Mouse (Mus musculus) T-cell, adult 2 months (primary cell): Measurements from ENCODE around the gene Col13a1.

Experiments used
- DNase-seq: peaks from one replicate; pipeline ENCODE4 v3.0.0; 2022; ENCODE audit warnings: low spot score

Gene Col13a1

DNA sequence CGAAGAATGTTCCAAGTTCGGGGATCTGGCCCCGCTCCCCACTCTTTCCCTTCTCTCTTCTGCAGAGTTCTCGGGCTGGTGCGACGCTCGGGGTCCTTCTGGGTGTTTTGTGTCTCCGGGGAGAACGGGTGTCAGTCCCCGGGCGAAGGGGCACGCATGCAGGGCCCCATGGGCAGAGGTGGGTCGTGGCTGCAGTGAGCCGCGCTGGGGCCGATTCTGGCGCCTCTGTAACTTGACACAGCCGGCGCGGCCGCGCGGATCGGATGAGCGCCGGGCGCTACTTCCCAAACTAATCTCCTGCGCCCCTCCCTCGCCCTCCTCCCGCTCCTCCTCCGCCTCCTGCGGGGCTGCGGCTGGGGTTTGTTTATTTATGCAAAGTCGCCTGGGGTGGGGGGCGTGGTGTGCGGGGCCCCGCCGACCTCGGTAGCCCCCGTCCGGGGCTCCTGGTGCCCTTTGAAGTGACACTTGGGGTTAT lies at the start of gene Col13a1:
Gene Col13a1, minus strand, starts transcription at position 243 of the 475 bp plus-strand sequence.
- DNase-seq = no peak

GRCm38 (mm10) chr10:62027699-62028098 lies 48.8 kb upstream of the Col13a1 start:
- no peak for DNase-seq

DNA sequence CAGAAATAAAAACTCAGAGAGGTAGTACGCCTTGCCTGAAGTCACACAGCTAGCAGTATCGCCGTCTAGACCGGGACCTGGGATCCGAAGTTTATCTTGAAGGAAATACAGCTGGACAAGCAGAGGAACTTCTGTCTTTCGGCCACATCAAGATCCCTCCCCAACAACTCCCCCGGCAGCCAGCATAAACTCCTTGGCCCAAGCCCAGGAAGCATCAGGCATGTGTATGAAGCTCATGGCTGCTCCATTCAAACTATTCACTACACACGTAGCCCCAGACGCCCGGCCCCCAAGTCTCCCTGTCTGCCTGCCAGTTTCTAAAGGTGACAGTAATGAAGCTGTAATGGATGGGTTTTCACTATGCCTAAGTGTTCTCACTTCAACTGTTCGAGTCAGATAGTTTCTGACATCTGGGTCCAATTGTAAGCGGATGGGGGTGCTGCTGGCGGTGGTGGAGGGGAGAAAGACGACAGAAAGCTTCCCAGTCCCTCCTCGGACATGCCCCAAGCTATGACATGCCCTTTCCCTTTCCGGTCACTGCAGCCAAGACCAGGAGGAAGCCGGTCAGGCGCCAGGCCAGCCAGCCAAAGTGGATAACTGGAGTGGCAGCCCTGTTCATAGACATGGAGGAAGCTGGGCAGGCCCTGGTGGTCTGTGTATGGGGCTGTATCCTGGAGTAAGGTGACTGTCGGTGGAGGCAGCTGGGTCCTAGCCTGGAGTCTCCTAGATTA lies 45.1 kb upstream of the Col13a1 start:
- DNase-seq = no peak

GRCm38 (mm10) chr10:62020068-62020620 lies 41.2 kb upstream of the Col13a1 start:
- no peak for DNase-seq

- no peak for DNase-seq
Measured at GRCm38 (mm10) chr10:62019386-62020067, 40.6 kb upstream of the Col13a1 start.

- DNase-seq = no peak
Measured at GRCm38 (mm10) chr10:62016947-62017346, 38.0 kb upstream of the Col13a1 start.

DNA sequence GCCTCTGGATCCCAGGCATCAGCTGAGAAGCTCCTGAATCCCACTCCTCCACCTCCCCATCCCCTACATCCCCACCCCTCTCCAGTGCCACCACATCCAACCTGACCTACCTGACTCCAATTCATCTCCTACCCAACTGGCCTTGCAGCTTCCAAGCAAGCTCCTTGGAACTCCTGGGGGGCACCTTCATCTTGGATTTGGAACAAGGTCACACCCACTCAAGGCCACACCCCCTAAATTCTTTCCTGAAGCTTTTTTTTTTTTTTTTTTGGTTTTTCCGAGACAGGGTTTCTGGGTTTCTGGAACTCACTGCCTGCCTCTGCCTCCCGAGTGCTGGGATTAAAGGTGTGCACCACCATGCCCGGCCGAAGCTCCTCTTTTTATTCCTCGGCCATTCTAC lies 34.3 kb upstream of the Col13a1 start:
- no peak for DNase-seq

DNA sequence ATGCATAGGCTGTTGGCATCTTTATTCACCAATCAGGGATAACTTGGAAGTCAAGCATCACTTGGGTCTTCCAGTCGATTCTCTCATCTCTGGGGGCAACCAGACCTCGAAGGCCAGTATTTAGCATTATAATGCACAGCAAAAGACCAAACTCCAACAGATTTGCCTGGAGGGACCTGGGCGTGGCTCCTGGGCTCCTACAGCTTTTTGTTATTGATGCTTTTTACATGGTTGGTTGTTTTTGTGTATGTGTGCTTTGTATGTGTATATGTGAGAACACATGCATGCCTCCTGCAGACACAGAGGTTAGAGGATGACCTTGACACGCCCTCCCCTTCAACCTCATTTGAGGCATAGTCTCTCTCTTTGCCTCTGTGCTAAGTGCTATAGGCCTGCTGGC lies 33.5 kb upstream of the Col13a1 start:
- DNase-seq = no peak

GRCm38 (mm10) chr10:62009981-62010500 lies 31.1 kb upstream of the Col13a1 start:
- no peak for DNase-seq

GRCm38 (mm10) chr10:62007958-62008357 lies 29.1 kb upstream of the Col13a1 start:
- DNase-seq = no peak

GRCm38 (mm10) chr10:62006371-62006770 lies 27.5 kb upstream of the Col13a1 start:
- DNase-seq = no peak

DNA sequence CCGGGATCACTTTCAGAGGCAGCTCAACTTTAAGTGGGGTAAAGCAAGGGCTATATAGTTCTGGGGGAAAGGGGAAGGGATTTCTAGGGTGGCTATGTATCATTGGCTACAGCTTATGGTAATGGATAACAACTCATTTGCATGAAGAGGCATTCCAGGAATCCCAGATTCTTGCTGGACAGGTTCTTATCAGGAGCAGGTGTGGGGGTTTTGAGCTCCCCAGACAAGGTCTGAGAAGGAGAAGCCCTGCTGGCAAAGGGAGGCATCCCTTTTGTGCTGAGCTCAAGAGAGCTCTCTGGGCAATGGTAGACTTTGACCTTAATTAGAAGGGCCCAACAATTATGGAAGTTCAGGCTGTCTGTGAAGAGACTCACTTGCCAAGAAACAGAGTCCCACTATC lies 21.3 kb upstream of the Col13a1 start:
- no peak for DNase-seq

DNA sequence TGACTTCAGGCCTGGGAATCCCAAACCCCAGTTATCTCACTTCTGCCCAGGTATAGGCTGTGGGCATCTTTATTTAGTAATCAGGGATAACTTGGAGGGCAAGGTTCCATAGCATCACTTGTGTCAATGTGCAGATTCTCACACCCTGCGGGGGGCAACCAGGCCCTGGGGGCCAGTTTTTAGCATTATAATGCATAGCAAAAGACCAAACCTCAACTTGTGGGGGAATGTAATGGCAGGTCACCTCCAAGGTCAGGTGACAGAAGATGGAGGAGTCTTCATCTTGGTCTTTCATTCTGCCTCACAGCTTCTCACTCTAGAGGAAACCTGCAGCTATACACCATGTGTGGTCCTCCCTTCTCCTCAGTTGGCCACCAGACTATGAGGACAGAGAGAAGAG lies 20.9 kb upstream of the Col13a1 start:
- no peak for DNase-seq

GRCm38 (mm10) chr10:61991481-61992424 lies 12.8 kb upstream of the Col13a1 start:
- DNase-seq = no peak

- peak; percentile 57 for DNase-seq
Measured at GRCm38 (mm10) chr10:61980424-61980823, 1.5 kb upstream of the Col13a1 start.

DNA sequence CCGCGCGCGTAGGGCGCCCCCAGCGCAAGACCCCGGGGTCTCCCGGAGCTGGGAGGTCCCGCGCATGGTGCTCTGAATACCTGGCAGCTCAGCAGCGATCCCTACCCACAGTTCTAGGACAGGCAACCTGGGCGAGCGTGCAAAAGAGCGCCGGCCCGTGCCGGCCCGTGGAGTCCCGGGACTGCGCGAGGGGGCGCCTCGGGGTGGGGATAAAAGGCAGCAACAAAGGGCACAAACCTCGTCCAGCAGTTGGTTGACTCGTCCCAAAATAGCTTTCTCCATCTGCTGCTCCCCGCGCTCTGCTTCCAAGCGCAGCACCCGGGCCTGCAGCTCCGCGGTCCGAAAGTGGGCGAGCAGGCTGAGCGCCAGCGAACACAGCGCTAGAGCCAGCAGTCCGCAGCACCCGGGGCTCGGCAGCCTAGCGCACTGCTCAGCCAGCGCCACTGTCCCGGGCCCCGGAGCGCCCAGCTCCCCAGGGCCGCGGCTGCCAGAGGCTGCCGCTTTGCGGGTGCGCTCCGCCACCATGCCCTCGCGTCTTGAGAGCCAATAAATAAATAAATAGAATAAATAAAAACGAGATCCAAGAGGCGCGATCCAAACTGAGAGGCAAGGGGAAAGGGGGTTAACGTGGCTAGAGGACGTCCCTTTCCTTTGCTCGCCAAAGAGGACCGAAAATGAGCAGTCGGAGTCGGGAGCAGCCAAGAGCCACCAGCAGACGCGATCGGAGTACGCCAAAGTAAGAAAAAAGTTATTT lies 619 bp downstream of the Col13a1 start:
- DNase-seq = no peak

- no peak for DNase-seq
Measured at GRCm38 (mm10) chr10:61977392-61978096, 1.4 kb downstream of the Col13a1 start.

- DNase-seq = no peak
Measured at GRCm38 (mm10) chr10:61976987-61977386, 1.9 kb downstream of the Col13a1 start.

- DNase-seq = no peak
Measured at GRCm38 (mm10) chr10:61974581-61974980, 4.3 kb downstream of the Col13a1 start.

- no peak for DNase-seq
Measured at GRCm38 (mm10) chr10:61972041-61972440, 6.9 kb downstream of the Col13a1 start.
